Comparison of ENCODE assay signal across 9 mouse cellular contexts in the genomic region with DNA sequence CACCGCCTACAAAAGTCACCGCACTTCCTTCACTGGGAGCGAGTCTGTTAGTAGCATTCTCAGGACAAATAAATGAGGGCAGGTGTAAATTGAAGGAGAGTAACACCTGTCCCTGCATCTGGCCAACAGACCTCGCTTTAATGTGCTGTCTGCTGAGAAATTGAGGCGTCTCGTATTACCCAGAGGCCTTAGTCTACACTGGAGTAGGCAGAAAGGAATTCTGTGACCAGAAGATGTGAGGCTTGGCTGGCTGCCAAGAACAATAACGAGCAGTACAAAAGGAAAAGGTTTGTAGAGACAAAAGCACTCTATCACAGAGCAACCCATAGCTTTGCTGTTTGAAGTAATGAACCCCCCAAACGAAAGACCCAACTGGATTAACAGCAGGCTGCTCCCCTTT.
DNase-seq lines count a peak whose midpoint lies in the region; ATAC-seq lines count a peak whose summit lies in the region.
"Had no signal": no experiment of that assay in that cellular context is flagged by ENCODE, and none has a peak within 500 bp of the region (broad histone marks: within the 10 kb centered on the region; RNA-seq: fewer than 3 reads in every experiment).

No protein-coding gene starts in this region.

- ATAC-seq in heart, embryonic 12.5 days (ENCODE audit: insufficient number of reproducible peaks, low FRiP score): peak; percentile 85
- peak; percentile 58 for ATAC-seq in midbrain, embryonic 11.5 days (ENCODE audit: low FRiP score)
- ATAC-seq in stomach, embryonic 16.5 days (ENCODE audit: insufficient read depth, low FRiP score): peak; percentile 80

- H3K27me3 ChIP-seq in heart, embryonic 12.5 days (replicated peaks): no peaks in the 10 kb centered on the region
- H3K27me3 ChIP-seq in midbrain, embryonic 11.5 days (ENCODE audit: control insufficient read depth, insufficient read depth, low read length): no peaks in the 10 kb centered on the region
- no peaks in the 10 kb centered on the region for H3K27me3 ChIP-seq in stomach, embryonic 16.5 days (ENCODE audit: control insufficient read depth, insufficient read depth, low read length)

- H3K9ac ChIP-seq in heart, embryonic 12.5 days: no peak overlapping the region
- no peak overlapping the region for H3K9ac ChIP-seq in midbrain, embryonic 11.5 days (ENCODE audit: low read length)
- no peak overlapping the region for H3K9ac ChIP-seq in stomach, embryonic 16.5 days (ENCODE audit: low read length)

- peak overlapping the region; percentile 7; the same call in 1 of the 2 replicates for H3K27ac ChIP-seq in heart, embryonic 12.5 days (ENCODE audit: poor library complexity, severe bottlenecking)
- H3K27ac ChIP-seq in midbrain, embryonic 11.5 days (ENCODE audit: low read depth, low read length): no peak overlapping the region
- 0 out of 2 replicates have a peak overlapping the region, but pooled peaks have one; percentile 30 for H3K27ac ChIP-seq in stomach, embryonic 16.5 days (ENCODE audit: low read length)
- H3K27ac ChIP-seq: heart, adult 2 months had no signal

- no peaks in the 10 kb centered on the region for H3K36me3 ChIP-seq in heart, embryonic 12.5 days
- no peaks in the 10 kb centered on the region for H3K36me3 ChIP-seq in midbrain, embryonic 11.5 days (ENCODE audit: control insufficient read depth, insufficient read depth, low read length)
- no peaks in the 10 kb centered on the region for H3K36me3 ChIP-seq in stomach, embryonic 16.5 days (ENCODE audit: control insufficient read depth, insufficient read depth, low read length)

- peak; percentile 89 for DNase-seq in heart, adult 11 months
- no peak for DNase-seq in heart, postnatal 25 days (ENCODE audit: low spot score)
- DNase-seq in embryo, embryonic 11 days: peak; percentile 88
- peak; percentile 80 to 81 for DNase-seq in kidney, postnatal 25 days
- DNase-seq in midbrain, embryonic 11.5 days (ENCODE audit: low spot score, missing footprints): no peak
- no peak for DNase-seq in T-cell, adult 2 months (ENCODE audit: low spot score)

- intact Hi-C loops in heart, postnatal 25 days (cut with DNase I): no loop called here

- H3K4me1 ChIP-seq in heart, embryonic 12.5 days (replicated peaks): peaks cover 18% of the 10 kb centered on the region
- H3K4me1 ChIP-seq in midbrain, embryonic 11.5 days (ENCODE audit: control insufficient read depth, insufficient read depth, low read length): 0 out of 2 replicates have a peak, but pooled peaks cover 3% of the 10 kb centered on the region
- H3K4me1 ChIP-seq in stomach, embryonic 16.5 days (ENCODE audit: control insufficient read depth, insufficient read depth, low read length): peaks cover 3% of the 10 kb centered on the region; the same call in 1 of the 2 replicates

- no peaks in the 10 kb centered on the region for H3K9me3 ChIP-seq in heart, embryonic 12.5 days (replicated peaks)
- no peaks in the 10 kb centered on the region for H3K9me3 ChIP-seq in midbrain, embryonic 11.5 days (ENCODE audit: control insufficient read depth, low read length)
- H3K9me3 ChIP-seq in stomach, embryonic 16.5 days (replicated peaks; ENCODE audit: control insufficient read depth, low read length): no peaks in the 10 kb centered on the region

- H3K4me2 ChIP-seq in heart, embryonic 12.5 days: no peak overlapping the region
- H3K4me2 ChIP-seq in midbrain, embryonic 11.5 days: no peak overlapping the region
- no peak overlapping the region for H3K4me2 ChIP-seq in stomach, embryonic 16.5 days (ENCODE audit: low read depth, low read length)

- WGBS in heart, embryonic 12.5 days: 36% methylated on average over 8 of the region's 8 CpGs
- WGBS in midbrain, embryonic 11.5 days: 53% methylated on average over 8 of the region's 8 CpGs
- 27% methylated on average over 8 of the region's 8 CpGs for WGBS in stomach, embryonic 16.5 days

- H3K4me3 ChIP-seq in heart, embryonic 12.5 days: no peak overlapping the region
- no peak overlapping the region for H3K4me3 ChIP-seq in midbrain, embryonic 11.5 days (ENCODE audit: low read depth, low read length)
- H3K4me3 ChIP-seq in stomach, embryonic 16.5 days (replicated peaks; ENCODE audit: low read length): no peak overlapping the region
- H3K4me3 ChIP-seq: heart, adult 2 months had no signal

Comparison
In these comparisons a context has a peak if more than half of its experiments do, and no peak if none do; other contexts are left out.
1. DNase-seq: peak in heart, adult 11 months (single experiment), embryo, embryonic 11 days (single experiment) and kidney, postnatal 25 days (2 of 2); none in heart, postnatal 25 days (single experiment), midbrain, embryonic 11.5 days (single experiment) and T-cell, adult 2 months (single experiment).
2. Peak in every context shown above with its lines, with median percentiles within 50 percentile points of each other: ATAC-seq.